Mouse (Mus musculus) left cerebral cortex, postnatal 36 days (tissue): ENCODE results near the gene Fgf15. TPM values are rescaled to one million over a fixed set of nuclear protein-coding genes. Genes with fewer than 3 reads are reported as not detected.

Experiments
- DNase-seq, 2 experiments: peaks; one replicate each; pipeline ENCODE4 v3.0.0; 2021 to 2022; ENCODE audit warnings: low spot score in 2 of 2, mixed read lengths in 1 of 2
- intact Hi-C: fragments of 180-260 bp; cut with DNase I; formaldehyde crosslinking; loops from one replicate; pipeline ENCODE4 v1.15.1; 2025
- total RNA-seq, 2 experiments: library from RNA; stranded (reverse); gene quantifications; 2 replicates each; pipeline ENCODE4 v1.2.3; 2021

The Fgf15 gene
- total RNA-seq: not detected

GRCm38 (mm10) chr7:144896294-144897218, at the start of gene Fgf15:
Fgf15 (plus strand) TSS chr7:144896531.
- intact Hi-C loops: loop anchor here (5.0 kb wide), 1 partner anchor 309 kb away; no protein-coding TSS in a partner anchor
- DNase-seq: no peak

- no peak for DNase-seq
- intact Hi-C loops: loop anchor here (5.0 kb wide), 1 partner anchor 45 kb away; no protein-coding TSS in a partner anchor
These were observed 49.3 kb upstream of the Fgf15 start, which contains the start of gene Fgf4 for GRCm38 (mm10) chr7:144847067-144847466. Fgf4 (plus strand) TSS chr7:144847367.

- intact Hi-C loops: no loop called here
- no peak for DNase-seq
These were observed 45.0 kb upstream of the Fgf15 start for GRCm38 (mm10) chr7:144851321-144851720.

- intact Hi-C loops: no loop called here
- DNase-seq: no peak
These were observed 41.4 kb upstream of the Fgf15 start for GRCm38 (mm10) chr7:144854966-144855365.

GRCm38 (mm10) chr7:144857158-144857557, 39.2 kb upstream of the Fgf15 start:
- no peak for DNase-seq
- intact Hi-C loops: no loop called here

- DNase-seq: no peak
- intact Hi-C loops: no loop called here
These were observed 38.4 kb upstream of the Fgf15 start for GRCm38 (mm10) chr7:144857826-144858342.

- intact Hi-C loops: no loop called here
- DNase-seq: no peak
These were observed 37.6 kb upstream of the Fgf15 start for GRCm38 (mm10) chr7:144858702-144859101.

GRCm38 (mm10) chr7:144861056-144861768, 35.1 kb upstream of the Fgf15 start:
- intact Hi-C loops: no loop called here
- DNase-seq: no peak

GRCm38 (mm10) chr7:144861769-144862070, 34.6 kb upstream of the Fgf15 start:
- no peak for DNase-seq
- intact Hi-C loops: no loop called here

GRCm38 (mm10) chr7:144862126-144862525, 34.2 kb upstream of the Fgf15 start:
- intact Hi-C loops: no loop called here
- DNase-seq: no peak

GRCm38 (mm10) chr7:144862712-144863111, 33.6 kb upstream of the Fgf15 start:
- no peak for DNase-seq
- intact Hi-C loops: no loop called here

- no peak for DNase-seq
These were observed 33.1 kb upstream of the Fgf15 start for GRCm38 (mm10) chr7:144863196-144863595.

GRCm38 (mm10) chr7:144864160-144864670, 32.1 kb upstream of the Fgf15 start:
- no peak for DNase-seq
- intact Hi-C loops: no loop called here

More at GRCm38 (mm10) chr7:144863196-144863595, 33.1 kb upstream of the Fgf15 start:
- intact Hi-C loops: no loop called here

- intact Hi-C loops: no loop called here
- DNase-seq: no peak
These were observed 29.2 kb upstream of the Fgf15 start for GRCm38 (mm10) chr7:144867161-144867560.

GRCm38 (mm10) chr7:144867602-144868001, 28.7 kb upstream of the Fgf15 start:
- intact Hi-C loops: no loop called here

GRCm38 (mm10) chr7:144872420-144872819, 23.9 kb upstream of the Fgf15 start:
- intact Hi-C loops: no loop called here

More at GRCm38 (mm10) chr7:144867602-144868001, 28.7 kb upstream of the Fgf15 start:
- no peak for DNase-seq

GRCm38 (mm10) chr7:144873160-144873559, 23.2 kb upstream of the Fgf15 start:
- intact Hi-C loops: no loop called here
- no peak for DNase-seq

More at GRCm38 (mm10) chr7:144872420-144872819, 23.9 kb upstream of the Fgf15 start:
- no peak for DNase-seq

GRCm38 (mm10) chr7:144874226-144874625, 22.1 kb upstream of the Fgf15 start:
- intact Hi-C loops: no loop called here
- DNase-seq: no peak

- intact Hi-C loops: no loop called here
- no peak for DNase-seq
These were observed 17.9 kb upstream of the Fgf15 start for GRCm38 (mm10) chr7:144878401-144878800.

GRCm38 (mm10) chr7:144883106-144883505, 13.2 kb upstream of the Fgf15 start:
- no peak for DNase-seq
- intact Hi-C loops: no loop called here
